Mouse (Mus musculus) heart, embryonic 13.5 days (tissue): Measurements from ENCODE around the gene Bmp5. TPM values are rescaled to one million over a fixed set of nuclear protein-coding genes. Genes with fewer than 3 reads are reported as not detected.

ENCODE experiments used
- ATAC-seq: fragments of 200-750 bp; cut with Nextera tagmentation; 2 replicates; pipeline ENCODE4 v1.8.0; 2017; ENCODE audit warnings: moderate TSS enrichment; ENCODE audit not compliant: insufficient number of reproducible peaks, low FRiP score, low TSS enrichment; ENCODE audit errors: extremely low read depth
- H3K27ac ChIP-seq: fragments of 300-500 bp; sonication (generic); replicated peaks from 2 replicates; pipeline ENCODE4 v1.5.1; 2015; ENCODE audit warnings: moderate library complexity, mild to moderate bottlenecking, inconsistent platforms
- H3K27me3 ChIP-seq: fragments of 300-500 bp; sonication (generic); replicated peaks from 2 replicates; pipeline ENCODE4 v1.6.1; 2015; ENCODE audit warnings: mild to moderate bottlenecking, inconsistent platforms
- H3K36me3 ChIP-seq: fragments of 300-500 bp; sonication (generic); 2 replicates; pipeline ENCODE4 v1.6.1; 2015; ENCODE audit warnings: mild to moderate bottlenecking, inconsistent platforms
- H3K4me1 ChIP-seq: fragments of 300-500 bp; sonication (generic); 2 replicates; pipeline ENCODE4 v1.6.1; 2015; ENCODE audit warnings: inconsistent platforms
- H3K4me2 ChIP-seq: fragments of 300-500 bp; sonication (generic); 2 replicates; pipeline ENCODE4 v1.6.1; 2015; ENCODE audit warnings: inconsistent platforms, mild to moderate bottlenecking, moderate library complexity
- H3K4me3 ChIP-seq: fragments of 300-500 bp; sonication (generic); 2 replicates; pipeline ENCODE4 v1.5.1; 2015; ENCODE audit warnings: moderate library complexity, mild to moderate bottlenecking, inconsistent platforms
- H3K9ac ChIP-seq: fragments of 300-500 bp; sonication (generic); 2 replicates; pipeline ENCODE4 v1.6.1; 2015; ENCODE audit warnings: inconsistent platforms, mild to moderate bottlenecking, moderate library complexity
- H3K9me3 ChIP-seq: fragments of 300-500 bp; sonication (generic); 2 replicates; pipeline ENCODE4 v1.6.1; 2016; ENCODE audit warnings: inconsistent platforms
- WGBS: fragments of 180-500 bp; shearing (Covaris S2); methylation state at CpG from one replicate; pipeline ENCODE4 v1.1.7; 2015; ENCODE audit warnings: mixed read lengths; 5-methylcytosine and 5-hydroxymethylcytosine counted together
- polyA plus RNA-seq: library from polyadenylated mRNA; unstranded; fragments of >200 nt; fragmentation: Nextera tagmentation; extraction: Ambion mirVana; gene quantifications from 2 replicates; pipeline ENCODE4 v1.2.1, GENCODE M21; 2015

Gene Bmp5
- polyA plus RNA-seq, 1 experiment from 2014 or later: 8.3 TPM

DNA sequence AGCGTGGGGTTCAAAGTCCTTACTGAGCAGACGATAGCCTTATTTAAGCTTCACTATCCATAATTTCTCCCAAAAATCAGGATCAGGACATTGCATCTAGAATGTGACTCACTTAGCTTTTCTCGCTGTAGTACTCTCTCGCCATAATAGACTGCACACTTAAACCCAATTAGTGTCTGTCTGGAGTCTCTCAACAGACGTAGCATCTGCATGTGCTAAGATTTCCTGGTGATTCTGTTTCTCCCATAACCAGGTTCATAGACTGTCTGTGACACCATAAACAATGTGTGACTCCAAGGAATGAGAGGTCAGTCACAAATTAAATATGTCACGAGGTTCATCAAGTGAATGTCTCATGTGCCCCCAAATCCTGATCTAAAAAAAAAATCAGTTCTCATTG lies 65.7 kb downstream of the Bmp5 start:
- H3K36me3 ChIP-seq: no peaks in the 10 kb centered on the region
- WGBS: 84% methylated on average over 6 of the region's 6 CpGs
- H3K4me3 ChIP-seq: no peak overlapping the region
- H3K27me3 ChIP-seq: no peaks in the 10 kb centered on the region
- no peak overlapping the region for H3K4me2 ChIP-seq
- H3K9me3 ChIP-seq: no peaks in the 10 kb centered on the region
- H3K4me1 ChIP-seq: no peaks in the 10 kb centered on the region
- no peak for ATAC-seq
- no peak overlapping the region for H3K9ac ChIP-seq
- no peak overlapping the region for H3K27ac ChIP-seq

DNA sequence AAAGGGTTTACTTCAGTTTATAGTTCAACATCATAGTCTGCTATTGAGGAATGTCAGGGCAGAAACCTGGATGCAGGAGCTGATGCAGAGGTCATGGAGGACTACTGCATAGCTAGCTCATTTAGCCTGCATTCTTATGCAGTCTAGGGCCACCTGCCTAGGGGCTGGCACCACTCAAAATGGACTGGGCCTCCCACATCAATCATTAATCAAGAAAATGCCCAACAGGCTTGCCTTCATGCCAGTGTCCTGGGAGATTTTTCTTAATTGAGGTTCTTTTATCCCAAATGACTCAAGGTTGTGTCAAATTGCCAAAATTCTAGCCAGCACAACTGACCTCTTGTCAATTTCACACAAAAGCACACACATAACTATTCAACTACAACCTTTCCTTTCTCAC lies 70.8 kb downstream of the Bmp5 start:
- Histone ChIP-seq H3K4me2 (no peak overlapping the region), H3K9ac (no peak overlapping the region), H3K4me1 (no peaks in the 10 kb centered on the region), H3K27me3 (no peaks in the 10 kb centered on the region), H3K36me3 (no peaks in the 10 kb centered on the region), H3K4me3 (no peak overlapping the region), H3K27ac (no peak overlapping the region), H3K9me3 (no peaks in the 10 kb centered on the region)
- ATAC-seq: no peak

DNA sequence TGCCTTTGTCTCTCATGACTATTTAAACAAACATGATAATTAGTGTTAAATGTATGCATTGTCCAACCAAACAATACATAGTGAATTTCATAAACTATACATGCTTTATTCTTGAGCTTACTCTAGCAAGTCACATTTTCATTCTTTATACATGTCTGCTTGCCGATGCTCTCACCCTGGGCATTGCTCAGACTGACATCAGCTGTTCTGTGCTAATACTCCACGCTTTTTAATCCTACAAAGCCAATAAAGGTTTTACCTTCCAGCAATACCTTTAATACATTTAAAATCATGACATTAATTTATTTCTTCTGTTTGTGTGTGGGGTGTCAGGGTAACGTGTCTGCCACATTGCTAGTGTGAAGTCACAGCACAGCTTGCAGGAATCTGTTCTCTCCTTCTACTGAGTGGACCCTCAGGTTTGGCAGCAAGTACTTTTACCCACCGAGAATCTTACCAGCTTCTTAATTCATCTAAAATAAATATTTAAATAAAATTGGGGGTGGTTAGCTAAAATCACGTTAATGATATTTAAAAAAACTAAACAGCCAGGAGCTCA lies 75.6 kb downstream of the Bmp5 start:
- no peaks in the 10 kb centered on the region for H3K4me1 ChIP-seq
- no peak overlapping the region for H3K9ac ChIP-seq
- no peak overlapping the region for H3K4me3 ChIP-seq
- H3K36me3 ChIP-seq: no peaks in the 10 kb centered on the region
- no peak overlapping the region for H3K4me2 ChIP-seq
- H3K27ac ChIP-seq: no peak overlapping the region
- no peak for ATAC-seq
- WGBS: 71% methylated on average over 5 of the region's 5 CpGs
- H3K27me3 ChIP-seq: no peaks in the 10 kb centered on the region
- H3K9me3 ChIP-seq: no peaks in the 10 kb centered on the region

DNA sequence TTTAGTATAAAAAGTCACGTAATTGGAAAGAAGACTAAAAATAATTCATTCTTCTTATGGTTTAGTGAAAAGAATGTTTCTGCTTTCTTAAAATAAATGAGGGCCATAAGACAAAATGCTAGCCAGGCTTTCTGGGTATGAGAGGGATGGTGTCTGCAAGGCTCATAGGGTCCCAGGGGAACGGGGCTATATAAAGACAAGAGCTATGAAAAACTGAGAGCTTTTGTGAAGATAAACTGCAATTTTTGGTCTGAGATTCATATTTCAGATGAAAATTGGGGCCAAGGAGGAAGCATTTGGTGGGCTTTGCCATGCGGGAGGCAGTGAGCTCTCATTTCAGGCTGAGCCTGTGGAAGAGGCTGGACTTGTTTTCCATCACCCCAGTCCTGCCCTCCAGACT lies 83.0 kb downstream of the Bmp5 start:
- ATAC-seq: no peak
- Histone ChIP-seq H3K9me3 (no peaks in the 10 kb centered on the region), H3K4me1 (peaks cover 7% of the 10 kb centered on the region; the same call in 1 of the 2 replicates), H3K27ac (no peak overlapping the region), H3K9ac (no peak overlapping the region), H3K4me3 (no peak overlapping the region), H3K4me2 (no peak overlapping the region), H3K36me3 (no peaks in the 10 kb centered on the region), H3K27me3 (no peaks in the 10 kb centered on the region)
- 86% methylated on average over 3 of the region's 3 CpGs for WGBS

DNA sequence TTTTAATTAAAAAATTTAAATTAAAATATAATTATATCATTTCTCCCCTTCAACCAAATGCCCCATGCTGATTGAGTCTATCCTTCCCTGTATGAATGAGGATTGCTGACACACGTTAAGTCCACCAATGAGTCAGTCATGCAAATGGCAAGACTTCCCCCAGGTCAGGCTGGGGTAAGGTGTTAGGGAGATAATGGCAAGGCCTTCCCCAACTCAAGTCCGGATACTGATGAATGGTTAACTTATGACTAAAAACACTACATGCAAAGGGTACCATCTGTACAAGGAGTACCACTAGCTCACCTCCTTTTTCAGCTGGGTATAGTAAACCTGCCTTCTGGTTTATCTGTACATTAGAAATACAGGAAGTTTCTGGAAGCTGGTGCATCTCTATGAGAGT lies 83.8 kb downstream of the Bmp5 start:
- Histone ChIP-seq H3K27ac (no peak overlapping the region), H3K9me3 (no peaks in the 10 kb centered on the region), H3K9ac (no peak overlapping the region), H3K36me3 (no peaks in the 10 kb centered on the region), H3K4me1 (peaks cover 7% of the 10 kb centered on the region; the same call in 1 of the 2 replicates), H3K4me3 (no peak overlapping the region), H3K27me3 (no peaks in the 10 kb centered on the region), H3K4me2 (no peak overlapping the region)
- no peak for ATAC-seq
- WGBS: 69% methylated on average over 2 of the region's 2 CpGs

DNA sequence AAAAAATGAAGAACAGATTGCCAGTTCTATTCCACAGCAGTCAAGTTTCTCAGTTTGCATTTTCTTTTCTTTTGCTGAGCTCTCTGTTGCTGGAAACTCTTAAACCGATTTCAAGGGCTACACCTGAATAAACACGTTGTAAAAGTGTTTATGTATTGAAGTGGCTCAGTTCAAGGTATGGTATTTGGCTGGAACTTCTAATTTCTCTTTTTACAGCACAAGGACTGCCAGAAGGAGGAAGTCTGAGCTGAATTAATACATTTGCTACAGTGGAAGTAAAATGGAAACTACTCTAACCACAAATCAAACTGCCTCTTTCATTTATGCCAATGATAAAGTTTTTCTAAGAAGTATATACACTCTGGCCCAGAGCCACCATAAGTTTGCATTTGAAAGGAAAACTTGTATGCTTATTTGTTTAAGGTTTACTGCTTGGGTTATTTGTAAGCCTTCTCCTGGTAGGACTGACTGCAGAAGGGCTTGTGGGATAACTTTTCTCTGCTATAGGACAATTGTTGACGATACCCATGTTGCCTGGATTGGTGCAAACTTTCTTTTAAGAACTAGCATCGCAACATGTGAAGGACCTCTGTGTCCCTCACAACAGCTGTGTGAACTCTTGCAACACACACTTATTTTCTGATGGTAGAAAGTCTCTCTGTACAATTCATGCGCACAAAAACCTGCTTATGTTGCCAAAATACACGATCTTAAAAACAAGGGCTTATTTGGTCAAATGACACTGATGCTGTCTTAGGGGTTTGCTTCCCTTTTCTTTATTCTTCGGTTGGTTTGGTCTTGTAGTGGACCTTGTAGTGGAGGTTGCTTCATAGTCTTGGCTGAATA lies 95.4 kb downstream of the Bmp5 start:
- ATAC-seq: no peak

DNA sequence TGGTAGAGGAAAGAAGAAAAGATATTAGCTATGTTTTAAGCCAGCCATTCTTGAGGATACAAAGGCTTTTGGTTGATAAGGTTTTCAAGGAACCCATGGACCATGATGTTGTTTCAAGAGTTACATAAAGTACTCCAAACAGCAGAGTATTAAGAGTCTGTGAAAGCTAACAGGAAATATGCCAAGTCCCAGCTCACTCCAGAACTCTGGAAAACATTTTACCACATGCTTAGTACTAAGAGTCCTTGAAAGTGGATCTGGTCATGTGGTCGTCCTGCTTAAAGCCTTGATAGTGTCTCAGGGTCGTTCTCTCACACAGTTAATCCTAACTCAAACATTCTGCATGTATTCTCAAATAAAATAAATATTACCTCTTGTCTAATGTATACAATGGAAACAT lies 101.2 kb downstream of the Bmp5 start:
- Histone ChIP-seq H3K9me3 (no peaks in the 10 kb centered on the region), H3K4me1 (no peaks in the 10 kb centered on the region), H3K36me3 (no peaks in the 10 kb centered on the region), H3K9ac (no peak overlapping the region), H3K4me3 (no peak overlapping the region), H3K4me2 (no peak overlapping the region), H3K27me3 (no peaks in the 10 kb centered on the region), H3K27ac (no peak overlapping the region)
- WGBS: 47% methylated on average over 2 of the region's 2 CpGs
- no peak for ATAC-seq

More for the DNA sequence above, 95.4 kb downstream of the Bmp5 start:
- Histone ChIP-seq H3K4me3 (no peak overlapping the region), H3K27ac (no peak overlapping the region), H3K9ac (no peak overlapping the region), H3K36me3 (no peaks in the 10 kb centered on the region), H3K27me3 (no peaks in the 10 kb centered on the region), H3K9me3 (no peaks in the 10 kb centered on the region), H3K4me2 (no peak overlapping the region), H3K4me1 (peaks cover 3% of the 10 kb centered on the region; the same call in 1 of the 2 replicates)
- WGBS: 75% methylated on average over 7 of the region's 7 CpGs

DNA sequence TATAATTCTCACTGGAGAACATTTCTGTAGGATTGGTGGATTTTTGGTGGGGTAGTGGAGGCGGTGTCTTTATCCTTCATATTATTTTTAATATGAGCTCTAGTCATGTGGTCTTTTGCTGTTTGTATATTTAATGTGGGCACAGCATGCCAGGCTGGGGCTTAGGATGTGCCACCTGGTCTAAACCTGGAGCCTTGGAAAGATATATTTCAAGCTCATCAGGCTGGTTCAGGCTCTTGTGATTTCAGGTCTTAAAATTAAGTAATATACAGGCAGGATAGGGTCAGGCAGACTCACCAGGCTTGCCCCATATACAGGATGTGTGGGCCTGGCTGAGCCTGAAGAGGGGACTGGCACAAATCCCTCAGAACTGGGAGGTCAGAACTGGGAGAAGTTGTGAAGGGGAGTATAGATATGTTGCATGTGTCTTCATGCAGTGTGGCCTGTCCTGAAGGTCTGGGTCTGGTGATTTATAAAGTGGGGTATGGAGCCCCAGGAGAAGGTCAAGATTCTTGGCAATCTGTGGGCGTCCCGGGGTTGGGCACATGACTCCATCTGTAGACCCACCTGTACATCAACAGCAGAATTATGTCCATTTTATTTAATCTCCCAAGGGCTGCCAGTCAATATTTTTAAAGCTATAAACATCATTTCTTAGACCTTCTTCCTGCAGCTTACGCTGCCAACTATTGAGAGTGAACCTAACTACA lies 108.5 kb downstream of the Bmp5 start:
- WGBS: 90% methylated on average over 4 of the region's 4 CpGs
- Histone ChIP-seq H3K27me3 (no peaks in the 10 kb centered on the region), H3K4me2 (no peak overlapping the region), H3K9ac (no peak overlapping the region), H3K9me3 (peaks cover 4% of the 10 kb centered on the region; the same call in 1 of the 2 replicates), H3K4me3 (no peak overlapping the region), H3K4me1 (no peaks in the 10 kb centered on the region), H3K36me3 (peaks cover 9% of the 10 kb centered on the region), H3K27ac (no peak overlapping the region)
- no peak for ATAC-seq

DNA sequence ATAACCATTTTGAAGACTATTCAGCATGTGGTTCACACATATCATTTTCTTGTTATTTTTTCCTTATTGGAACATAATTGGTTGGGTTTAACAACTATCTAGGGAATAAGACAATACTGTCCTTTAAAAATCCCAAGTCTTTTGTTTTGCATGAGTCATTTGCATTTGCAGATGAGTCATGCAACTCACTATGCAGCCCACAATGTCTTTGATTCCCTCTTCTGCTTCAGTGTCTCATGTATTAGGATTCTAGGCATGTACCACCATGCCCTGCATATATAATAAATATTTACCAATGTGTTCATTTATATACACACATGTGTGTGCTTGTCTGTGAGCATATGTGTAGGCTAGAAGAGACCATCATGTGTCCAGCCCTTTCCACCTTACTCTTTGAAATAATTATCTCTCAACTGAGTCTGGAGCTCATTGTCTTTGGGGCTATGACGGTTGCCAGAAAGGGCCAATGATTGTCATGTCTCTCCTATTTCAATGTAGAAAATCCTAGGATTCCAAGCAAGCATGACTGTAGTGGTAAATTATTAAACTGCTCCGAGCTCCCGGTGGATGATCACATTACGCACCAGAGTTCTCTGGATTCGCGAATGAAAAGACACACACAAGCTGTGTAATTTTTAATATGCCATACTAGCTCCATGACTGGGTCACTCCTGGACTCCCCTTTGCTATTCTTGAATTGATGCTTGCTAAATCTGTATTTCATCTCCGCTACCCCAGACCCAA lies 111.8 kb downstream of the Bmp5 start:
- Histone ChIP-seq H3K4me3 (no peak overlapping the region), H3K27me3 (no peaks in the 10 kb centered on the region), H3K9ac (no peak overlapping the region), H3K4me2 (no peak overlapping the region), H3K4me1 (no peaks in the 10 kb centered on the region), H3K27ac (no peak overlapping the region), H3K36me3 (peaks cover 13% of the 10 kb centered on the region), H3K9me3 (peaks cover 7% of the 10 kb centered on the region; the same call in 1 of the 2 replicates)
- 92% methylated on average over 7 of the region's 7 CpGs for WGBS
- no peak for ATAC-seq

DNA sequence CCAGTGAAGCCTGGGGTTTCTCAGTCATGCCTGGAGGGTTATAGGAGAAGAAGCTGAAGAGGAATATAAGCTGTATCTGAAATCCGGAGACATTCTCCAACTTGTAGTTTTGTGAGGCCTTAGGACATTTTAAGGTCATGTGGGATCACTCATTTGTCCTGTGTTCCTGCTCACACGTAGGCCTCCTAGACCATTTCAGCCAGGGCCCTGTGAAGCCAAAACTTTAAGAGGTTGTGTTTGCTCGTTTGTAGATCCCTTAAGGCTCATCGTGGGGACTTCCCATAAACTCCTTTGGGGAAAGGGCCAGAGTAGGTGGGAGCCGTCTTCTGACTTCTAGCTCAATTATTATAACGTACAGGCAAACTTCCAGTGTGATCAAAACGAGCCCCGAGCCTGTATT lies 121.8 kb downstream of the Bmp5 start:
- WGBS: 80% methylated on average over 8 of the region's 8 CpGs
- Histone ChIP-seq H3K4me3 (no peak overlapping the region), H3K9me3 (no peaks in the 10 kb centered on the region), H3K36me3 (no peaks in the 10 kb centered on the region), H3K27ac (no peak overlapping the region), H3K4me1 (peaks cover 9% of the 10 kb centered on the region), H3K9ac (no peak overlapping the region), H3K27me3 (no peaks in the 10 kb centered on the region), H3K4me2 (no peak overlapping the region)
- no peak for ATAC-seq

DNA sequence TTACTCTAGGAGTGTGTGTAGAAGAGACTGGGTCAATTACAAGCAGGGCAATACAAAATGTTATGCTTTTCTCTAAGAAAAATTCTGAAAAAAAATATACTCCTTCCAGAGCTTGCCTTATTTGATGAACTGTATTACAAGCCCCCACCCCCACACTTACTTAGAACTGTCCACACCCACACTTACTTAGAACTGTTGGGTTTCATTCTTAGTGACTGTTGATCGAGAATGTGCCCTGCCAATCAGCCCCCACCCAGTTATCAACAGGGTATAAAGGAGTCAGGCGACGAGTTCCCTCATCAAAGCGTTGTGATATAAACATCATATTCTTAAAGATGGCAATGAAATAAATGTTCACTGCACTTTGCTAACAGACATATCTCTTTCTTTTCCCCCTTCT lies 122.9 kb downstream of the Bmp5 start:
- Histone ChIP-seq H3K36me3 (no peaks in the 10 kb centered on the region), H3K9me3 (no peaks in the 10 kb centered on the region), H3K4me1 (peaks cover 9% of the 10 kb centered on the region), H3K4me2 (no peak overlapping the region), H3K27ac (no peak overlapping the region), H3K4me3 (no peak overlapping the region), H3K27me3 (no peaks in the 10 kb centered on the region), H3K9ac (no peak overlapping the region)
- ATAC-seq: no peak
- WGBS: 69% methylated on average over 4 of the region's 4 CpGs
